Mouse (Mus musculus): ENCODE results near the gene Zmynd8. TPM values are rescaled to one million over a fixed set of nuclear protein-coding genes. Genes with fewer than 3 reads are reported as not detected.

Zmynd8 gene
- total RNA-seq, 2 experiments from 2014 or later = 49.5 to 50.4 TPM

- no peak for DNase-seq
Measured at GRCm38 (mm10) chr2:165878907-165879361, 19.9 kb downstream of the Zmynd8 start.

GRCm38 (mm10) chr2:165878021-165878585 lies 20.7 kb downstream of the Zmynd8 start:
- DNase-seq = no peak

GRCm38 (mm10) chr2:165877180-165877579 lies 21.6 kb downstream of the Zmynd8 start:
- no peak for DNase-seq

GRCm38 (mm10) chr2:165876201-165876918 lies 22.5 kb downstream of the Zmynd8 start:
- no peak for DNase-seq

GRCm38 (mm10) chr2:165875406-165875955 lies 23.3 kb downstream of the Zmynd8 start:
- DNase-seq = no peak

- peak; percentile 85 for DNase-seq
Measured at GRCm38 (mm10) chr2:165874461-165875339, 24.1 kb downstream of the Zmynd8 start.

- DNase-seq = no peak
Measured at GRCm38 (mm10) chr2:165873777-165874176, 25.0 kb downstream of the Zmynd8 start.

GRCm38 (mm10) chr2:165873196-165873595 lies 25.6 kb downstream of the Zmynd8 start:
- DNase-seq = no peak

- no peak for DNase-seq
Measured at GRCm38 (mm10) chr2:165869257-165869656, 29.6 kb downstream of the Zmynd8 start.

GRCm38 (mm10) chr2:165868522-165869175 lies 30.2 kb downstream of the Zmynd8 start:
- DNase-seq = peak; percentile 66

- DNase-seq = no peak
Measured at GRCm38 (mm10) chr2:165867549-165867948, 31.3 kb downstream of the Zmynd8 start.

GRCm38 (mm10) chr2:165866951-165867387 lies 31.8 kb downstream of the Zmynd8 start:
- DNase-seq = no peak

GRCm38 (mm10) chr2:165866412-165866811 lies 32.4 kb downstream of the Zmynd8 start:
- no peak for DNase-seq

GRCm38 (mm10) chr2:165864769-165865168 lies 34.0 kb downstream of the Zmynd8 start:
- no peak for DNase-seq

- DNase-seq = no peak
Measured at GRCm38 (mm10) chr2:165861683-165862594, 36.9 kb downstream of the Zmynd8 start.

GRCm38 (mm10) chr2:165860962-165861682 lies 37.7 kb downstream of the Zmynd8 start:
- DNase-seq = no peak

- no peak for DNase-seq
Measured at GRCm38 (mm10) chr2:165860447-165860846, 38.4 kb downstream of the Zmynd8 start.

GRCm38 (mm10) chr2:165858453-165859384 lies 40.1 kb downstream of the Zmynd8 start:
- DNase-seq = peak; percentile 64

- DNase-seq = peak; percentile 74
Measured at GRCm38 (mm10) chr2:165857841-165858426, 40.9 kb downstream of the Zmynd8 start.
